8 mouse cellular contexts compared by ENCODE assay signal in the genomic region with DNA sequence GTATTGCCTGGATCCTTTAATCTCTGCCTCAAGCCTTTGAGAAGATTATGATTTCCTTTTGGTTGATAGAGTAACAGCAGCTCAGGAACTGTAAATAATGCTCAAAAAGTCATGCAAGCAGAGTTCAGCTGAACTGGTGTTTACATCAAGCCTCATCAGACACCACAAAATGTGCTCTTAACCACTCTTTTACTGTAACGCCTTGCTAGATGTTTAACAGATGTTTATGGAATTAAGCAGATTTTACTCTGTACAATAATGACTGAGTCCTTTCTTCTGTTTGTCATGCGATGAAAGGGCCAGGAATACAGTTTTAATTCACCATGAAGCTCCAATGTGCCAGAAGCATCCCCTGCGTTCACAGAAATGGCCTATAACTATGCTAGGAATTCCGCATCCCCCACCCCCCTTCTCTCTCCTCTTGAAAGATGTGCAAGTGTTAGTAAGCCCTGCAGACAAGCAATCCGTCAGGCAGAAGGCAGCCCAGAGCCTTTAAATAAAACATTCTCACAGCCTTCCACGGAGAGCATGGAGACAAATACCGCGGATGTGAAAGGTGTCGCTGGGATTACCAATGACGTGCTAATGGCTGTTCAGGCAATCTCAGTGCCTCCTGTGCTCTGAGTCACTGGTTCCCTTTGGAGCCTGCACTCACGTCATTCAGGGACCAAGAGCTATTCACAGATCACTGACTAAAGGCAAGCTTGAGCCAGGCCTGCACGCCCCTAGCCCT.
A peak's percentile ranks its signal among the peaks of the same experiment; 100 is the strongest.
DNase-seq lines count a peak whose midpoint lies in the region; ATAC-seq lines count a peak whose summit lies in the region.

No protein-coding gene starts in this region.

- H3K9ac ChIP-seq in heart, embryonic 16.5 days (ENCODE audit: low read length), result no peak overlapping the region
- H3K9ac ChIP-seq in midbrain, embryonic 14.5 days (replicated peaks; ENCODE audit: low read length), result no peak overlapping the region; the same call in 1 of the 2 replicates

- no peaks in the 10 kb centered on the region for H3K9me3 ChIP-seq in heart, embryonic 16.5 days (replicated peaks; ENCODE audit: control insufficient read depth, low read length)
- no peaks in the 10 kb centered on the region for H3K9me3 ChIP-seq in midbrain, embryonic 14.5 days (ENCODE audit: control insufficient read depth, low read length)

- peak; percentile 22 to 25 for DNase-seq in layer of hippocampus, adult 18-20 months (ENCODE audit: low spot score in 2 of 2)
- DNase-seq in layer of hippocampus, adult 11-12 months (ENCODE audit: low spot score), result no peak
- DNase-seq in embryo, embryonic 11.5 days (ENCODE audit: low read depth, low spot score), result peak; percentile 51
- peak; percentile 75 for DNase-seq in midbrain, embryonic 14.5 days
- DNase-seq in testis, postnatal 14 days (ENCODE audit: low spot score), result no peak
- DNase-seq in spleen, postnatal 4 days (ENCODE audit: low spot score in 2 of 2), result no peak
- DNase-seq in frontal cortex, adult 2 months (ENCODE audit: extremely low spot score in 1 of 2, low spot score in 1 of 2), result no peak

- peak overlapping the region; percentile 5; the same call in 1 of the 2 replicates for H3K27ac ChIP-seq in heart, embryonic 16.5 days (ENCODE audit: low read length)
- H3K27ac ChIP-seq in midbrain, embryonic 14.5 days (replicated peaks; ENCODE audit: low read depth, low read length), result peak overlapping the region; percentile 53

- H3K4me1 ChIP-seq in heart, embryonic 16.5 days (ENCODE audit: control insufficient read depth, insufficient read depth, low read length), result 0 out of 2 replicates have a peak, but pooled peaks cover 2% of the 10 kb centered on the region
- H3K4me1 ChIP-seq in midbrain, embryonic 14.5 days (ENCODE audit: control insufficient read depth, insufficient read depth, low read length), result peaks cover 11% of the 10 kb centered on the region; the same call in 1 of the 2 replicates

- H3K36me3 ChIP-seq in heart, embryonic 16.5 days (ENCODE audit: control insufficient read depth, insufficient read depth), result no peaks in the 10 kb centered on the region
- H3K36me3 ChIP-seq in midbrain, embryonic 14.5 days (ENCODE audit: control insufficient read depth, insufficient read depth, low read length), result no peaks in the 10 kb centered on the region

- 10% methylated on average over 12 of the region's 12 CpGs for WGBS in heart, embryonic 16.5 days
- 1% methylated on average over 12 of the region's 12 CpGs for WGBS in midbrain, embryonic 14.5 days

- ATAC-seq in heart, embryonic 16.5 days (replicated peaks; ENCODE audit: extremely low read depth, insufficient read depth, low FRiP score), result peak; percentile 89
- peak; percentile 85 for ATAC-seq in midbrain, embryonic 14.5 days (ENCODE audit: low FRiP score, low TSS enrichment)

- peak overlapping the region; percentile 22 for H3K4me2 ChIP-seq in heart, embryonic 16.5 days (ENCODE audit: low read depth, low read length)
- H3K4me2 ChIP-seq in midbrain, embryonic 14.5 days (ENCODE audit: low read length), result peak overlapping the region; percentile 30

- H3K4me3 ChIP-seq in heart, embryonic 16.5 days (ENCODE audit: low read length), result no peak overlapping the region
- no peak overlapping the region for H3K4me3 ChIP-seq in midbrain, embryonic 14.5 days (replicated peaks; ENCODE audit: low read depth, low read length)

- H3K27me3 ChIP-seq in heart, embryonic 16.5 days (ENCODE audit: control insufficient read depth, insufficient read depth, low read length), result no peaks in the 10 kb centered on the region
- H3K27me3 ChIP-seq in midbrain, embryonic 14.5 days (ENCODE audit: control insufficient read depth, insufficient read depth, low read length), result no peaks in the 10 kb centered on the region

Comparison
In these comparisons a context has a peak if more than half of its experiments do, and no peak if none do; other contexts are left out.
1. DNase-seq: peak in layer of hippocampus, adult 18-20 months (2 of 2), embryo, embryonic 11.5 days (single experiment) and midbrain, embryonic 14.5 days (single experiment); none in layer of hippocampus, adult 11-12 months (single experiment), testis, postnatal 14 days (single experiment), spleen, postnatal 4 days (0 of 2) and frontal cortex, adult 2 months (0 of 2).